Mouse (Mus musculus): Measurements from ENCODE around the gene Stk25. TPM values are rescaled to one million over a fixed set of nuclear protein-coding genes. Genes with fewer than 3 reads are reported as not detected.

Stk25 gene
- polyA plus RNA-seq, 1 experiment = 66.3 TPM

DNA sequence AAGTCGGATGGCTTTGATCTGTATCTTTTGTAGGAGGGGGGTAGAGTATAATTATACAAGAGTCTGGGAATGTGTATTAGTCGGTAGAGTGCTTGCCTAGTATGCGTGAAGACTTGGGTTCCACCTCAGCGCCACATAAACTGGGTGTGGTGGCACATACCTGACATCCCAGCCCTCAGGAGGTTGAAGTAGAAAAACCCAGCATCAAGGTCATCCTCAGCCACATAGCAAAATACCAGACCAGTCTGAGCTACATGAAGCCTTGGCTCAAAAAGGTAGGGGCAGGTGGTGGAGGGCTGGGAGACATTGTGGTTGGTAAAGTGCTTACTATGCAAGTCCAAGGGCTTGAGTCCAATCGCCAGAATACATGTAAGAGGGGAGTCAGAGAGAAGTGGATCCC lies 14.2 kb upstream of the Stk25 start:
- Histone ChIP-seq H3K4me1 (ENCODE audit: control insufficient read depth, insufficient read depth, low read length) (peaks cover 4% of the 10 kb centered on the region; the same call in 1 of the 2 replicates), H3K27ac (ENCODE audit: insufficient read depth, low read depth, low read length) (no peak overlapping the region), H3K4me3 (ENCODE audit: insufficient read depth, low read length) (no peak overlapping the region)
- TF ChIP-seq POLR2A (IDR thresholded peaks at IDR 0.05; ENCODE audit: borderline replicate concordance, low read depth, low read length) (no peak), CTCF (IDR thresholded peaks at IDR 0.05; ENCODE audit: low read depth, low read length) (no peak)

DNA sequence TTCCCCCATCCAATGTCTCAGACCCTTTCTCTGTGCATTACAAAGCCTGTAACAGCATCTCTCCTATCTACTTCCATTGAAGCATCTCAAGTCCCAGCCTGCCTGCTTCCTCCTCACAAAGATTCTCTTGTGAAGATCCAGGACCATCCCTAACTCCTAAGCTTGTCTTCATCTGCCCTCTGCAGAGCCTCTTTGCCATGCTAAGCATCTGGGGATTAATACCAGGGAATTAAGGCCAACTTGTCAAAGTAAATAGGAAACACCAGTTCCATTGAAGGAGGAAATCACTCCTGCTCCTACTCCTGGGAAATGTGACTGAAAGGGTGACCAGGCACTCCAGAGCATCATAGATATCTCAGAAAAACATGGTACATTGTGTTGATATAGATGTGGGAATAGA lies 11.5 kb upstream of the Stk25 start:
- Histone ChIP-seq H3K4me1 (ENCODE audit: control insufficient read depth, insufficient read depth, low read length) (peaks cover 4% of the 10 kb centered on the region; the same call in 1 of the 2 replicates), H3K4me3 (ENCODE audit: insufficient read depth, low read length) (no peak overlapping the region), H3K27ac (ENCODE audit: insufficient read depth, low read depth, low read length) (no peak overlapping the region)
- no peak for TF ChIP-seq CTCF (IDR thresholded peaks at IDR 0.05; ENCODE audit: low read depth, low read length)
- no peak for TF ChIP-seq POLR2A (IDR thresholded peaks at IDR 0.05; ENCODE audit: borderline replicate concordance, low read depth, low read length)

DNA sequence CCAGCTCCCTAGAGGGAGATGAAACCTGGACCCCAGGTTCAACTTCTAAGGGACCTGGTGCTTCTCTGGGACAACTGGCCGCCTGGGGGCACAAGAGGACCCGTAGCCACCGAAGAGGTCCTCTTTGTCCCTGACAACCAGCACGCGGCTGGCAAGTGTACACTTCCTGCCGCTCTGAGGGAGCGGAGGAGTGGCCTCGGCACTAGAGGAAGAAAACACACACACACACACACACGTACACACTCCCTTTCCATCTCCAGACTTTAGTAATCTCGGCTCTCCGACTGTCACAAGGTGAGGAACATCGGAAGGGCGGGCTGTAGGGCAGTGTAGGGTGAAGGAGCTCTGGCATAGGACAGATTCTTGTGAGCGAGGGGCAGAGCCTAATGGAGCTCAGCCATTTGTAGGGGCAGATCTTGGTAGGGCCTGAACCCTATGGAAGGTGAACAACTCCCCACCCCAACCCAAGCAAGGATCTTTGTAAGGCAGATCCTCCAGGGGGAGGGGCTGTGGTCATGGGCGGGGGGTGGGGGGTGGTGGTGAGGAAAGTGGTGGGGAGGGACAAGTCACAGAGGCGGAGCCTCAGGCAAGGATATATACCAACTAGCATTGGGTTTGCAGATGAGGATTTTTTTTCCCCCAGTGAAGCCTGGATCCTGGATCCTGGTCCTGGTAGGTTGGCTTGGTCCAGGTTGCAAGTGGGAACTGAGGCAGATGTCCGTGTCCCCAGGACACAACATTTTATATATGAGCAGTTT lies 10.5 kb upstream of the Stk25 start:
- Histone ChIP-seq H3K27ac (ENCODE audit: insufficient read depth, low read depth, low read length) (no peak overlapping the region), H3K4me3 (ENCODE audit: insufficient read depth, low read length) (peak overlapping the region; percentile 38), H3K4me1 (ENCODE audit: control insufficient read depth, insufficient read depth, low read length) (peaks cover 4% of the 10 kb centered on the region; the same call in 1 of the 2 replicates)
- TF ChIP-seq POLR2A (IDR thresholded peaks at IDR 0.05; ENCODE audit: borderline replicate concordance, low read depth, low read length) = no peak
- TF ChIP-seq CTCF (IDR thresholded peaks at IDR 0.05; ENCODE audit: low read depth, low read length) = peak; percentile 13; the same call in 1 of the 2 replicates

DNA sequence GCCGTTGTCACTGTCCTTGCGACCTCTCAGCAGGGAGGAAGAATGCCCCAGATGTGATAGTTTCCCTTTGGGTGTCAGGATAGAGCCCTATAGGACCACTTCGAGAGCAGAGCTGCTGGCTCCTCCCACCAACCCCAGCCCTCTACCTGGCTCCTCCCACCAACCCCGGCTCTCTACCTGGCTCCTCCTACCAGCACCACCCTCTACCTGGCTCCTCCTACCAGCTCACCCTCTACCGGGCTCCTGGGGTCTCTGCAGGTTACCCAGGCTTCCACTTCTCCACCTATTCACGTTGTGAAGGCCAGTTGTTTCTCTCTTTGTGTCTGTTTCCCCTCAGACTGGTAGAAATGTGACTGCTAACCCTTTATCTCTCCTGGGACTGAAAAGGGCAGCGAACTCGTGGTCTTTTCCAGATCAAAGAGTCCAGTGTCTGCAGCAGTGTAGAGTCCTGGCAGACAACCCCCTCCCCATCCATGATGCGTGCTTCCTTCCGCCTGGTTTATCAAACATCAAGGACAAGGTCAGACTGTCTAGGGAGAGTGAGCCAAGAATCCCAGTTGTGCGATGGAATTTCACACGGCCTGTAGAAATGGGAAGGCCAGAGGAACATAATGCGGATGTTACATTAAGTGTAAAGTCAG lies 9.4 kb upstream of the Stk25 start:
- Histone ChIP-seq H3K4me3 (ENCODE audit: insufficient read depth, low read length) (no peak overlapping the region), H3K4me1 (ENCODE audit: control insufficient read depth, insufficient read depth, low read length) (peaks cover 4% of the 10 kb centered on the region; the same call in 1 of the 2 replicates), H3K27ac (ENCODE audit: insufficient read depth, low read depth, low read length) (no peak overlapping the region)
- TF ChIP-seq POLR2A (IDR thresholded peaks at IDR 0.05; ENCODE audit: borderline replicate concordance, low read depth, low read length) = no peak
- TF ChIP-seq CTCF (IDR thresholded peaks at IDR 0.05; ENCODE audit: low read depth, low read length) = no peak

DNA sequence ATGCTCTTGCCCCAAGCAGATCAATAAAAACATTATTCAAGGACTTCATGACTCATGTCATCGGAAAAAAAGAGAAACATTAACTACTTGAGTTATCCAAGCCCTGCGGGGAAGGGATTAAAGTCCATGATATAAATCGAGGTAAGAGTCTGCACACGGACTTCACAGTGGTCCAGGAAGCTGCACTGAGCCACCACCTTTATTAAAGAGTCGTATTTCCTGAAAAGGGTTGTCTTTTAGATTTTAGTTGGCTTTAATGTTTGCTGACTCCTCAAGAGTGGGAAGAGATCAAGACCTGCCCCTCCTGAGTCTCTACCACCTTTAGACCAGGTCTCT lies 1.5 kb downstream of the Stk25 start:
- TF ChIP-seq POLR2A (IDR thresholded peaks at IDR 0.05; ENCODE audit: borderline replicate concordance, low read depth, low read length) (no peak), CTCF (IDR thresholded peaks at IDR 0.05; ENCODE audit: low read depth, low read length) (no peak)
- peaks cover 12% of the 10 kb centered on the region for H3K4me1 ChIP-seq (ENCODE audit: control insufficient read depth, insufficient read depth, low read length)
- no peak overlapping the region for H3K4me3 ChIP-seq (ENCODE audit: insufficient read depth, low read length)
- H3K27ac ChIP-seq (ENCODE audit: insufficient read depth, low read depth, low read length) = no peak overlapping the region

DNA sequence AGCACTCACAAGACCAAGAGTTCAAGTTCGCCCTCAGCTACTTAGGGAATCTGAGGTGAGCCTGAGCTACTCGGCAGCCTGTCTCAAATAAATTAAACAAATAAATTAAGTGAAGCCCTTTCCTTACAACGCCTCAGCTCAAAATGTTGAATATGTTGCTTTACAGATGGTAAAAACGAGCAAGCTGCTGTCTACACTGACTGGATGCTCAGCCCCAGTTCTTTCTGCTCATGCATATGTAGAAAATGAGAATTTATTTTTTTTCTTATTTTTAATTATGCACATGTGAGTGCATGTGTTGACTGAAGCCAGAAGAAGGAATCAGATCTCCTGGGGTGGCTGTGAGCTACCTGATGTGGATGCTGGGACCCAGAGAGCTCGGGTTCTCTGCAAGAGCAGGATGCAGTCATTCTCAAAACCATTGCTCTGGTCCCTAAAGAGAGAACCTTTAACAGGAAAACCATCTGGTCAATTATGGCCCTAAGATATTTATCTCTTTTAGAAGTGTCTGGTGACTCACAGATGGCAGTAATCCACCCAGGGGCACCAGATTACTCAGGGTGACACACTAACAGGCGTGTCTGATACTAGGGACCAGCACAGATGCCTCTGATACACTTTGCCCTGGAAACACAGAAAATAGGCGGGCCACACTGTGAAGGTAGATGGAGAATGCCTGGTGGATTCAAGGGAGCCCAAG lies 2.0 kb downstream of the Stk25 start:
- H3K27ac ChIP-seq (ENCODE audit: insufficient read depth, low read depth, low read length) = no peak overlapping the region
- no peak overlapping the region for H3K4me3 ChIP-seq (ENCODE audit: insufficient read depth, low read length)
- H3K4me1 ChIP-seq (ENCODE audit: control insufficient read depth, insufficient read depth, low read length) = peaks cover 12% of the 10 kb centered on the region
- no peak for TF ChIP-seq POLR2A (IDR thresholded peaks at IDR 0.05; ENCODE audit: borderline replicate concordance, low read depth, low read length)
- no peak for TF ChIP-seq CTCF (IDR thresholded peaks at IDR 0.05; ENCODE audit: low read depth, low read length)

DNA sequence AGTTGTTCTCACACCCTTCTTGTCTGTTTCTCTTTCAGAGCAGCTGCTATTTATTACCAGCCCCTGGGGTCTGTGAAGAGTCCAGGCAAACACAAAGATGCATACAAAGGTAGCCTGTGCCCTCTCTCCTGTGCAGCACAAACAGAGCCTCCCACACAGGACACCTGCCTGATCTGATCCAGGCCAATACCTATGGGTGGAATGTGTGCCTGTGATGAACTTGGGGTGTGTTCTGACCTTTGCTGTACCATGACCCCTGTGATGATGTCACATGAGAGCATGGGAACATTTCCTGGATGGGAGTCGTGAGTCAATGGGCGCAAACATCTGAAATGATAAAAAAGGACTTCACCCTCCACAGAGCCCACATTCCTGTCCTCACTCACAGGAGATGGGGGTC lies 3.7 kb downstream of the Stk25 start:
- H3K27ac ChIP-seq (ENCODE audit: insufficient read depth, low read depth, low read length) = no peak overlapping the region
- peaks cover 12% of the 10 kb centered on the region for H3K4me1 ChIP-seq (ENCODE audit: control insufficient read depth, insufficient read depth, low read length)
- TF ChIP-seq POLR2A (IDR thresholded peaks at IDR 0.05; ENCODE audit: borderline replicate concordance, low read depth, low read length) = no peak
- TF ChIP-seq CTCF (IDR thresholded peaks at IDR 0.05; ENCODE audit: low read depth, low read length) = no peak
- H3K4me3 ChIP-seq (ENCODE audit: insufficient read depth, low read length) = no peak overlapping the region

DNA sequence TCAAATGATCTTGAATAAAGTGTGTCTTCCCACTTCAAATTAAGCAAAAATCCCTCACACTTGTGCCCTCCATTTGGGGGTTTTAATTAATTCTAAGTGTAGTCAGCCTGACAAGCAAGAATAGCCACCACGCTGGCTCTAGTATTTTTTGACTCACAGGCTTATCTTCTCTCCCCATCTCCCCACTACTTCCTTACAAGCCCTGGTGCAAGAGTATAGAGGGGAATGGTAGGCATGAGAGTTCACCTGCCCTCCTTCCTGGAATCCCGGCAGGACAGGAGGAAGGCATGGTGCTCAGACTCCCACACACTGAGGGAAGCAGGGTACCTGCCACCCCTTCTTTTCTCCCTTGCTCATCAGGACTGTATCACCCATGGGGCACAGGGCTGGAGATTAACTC lies 4.2 kb downstream of the Stk25 start:
- H3K4me1 ChIP-seq (ENCODE audit: control insufficient read depth, insufficient read depth, low read length) = peaks cover 12% of the 10 kb centered on the region
- no peak overlapping the region for H3K4me3 ChIP-seq (ENCODE audit: insufficient read depth, low read length)
- TF ChIP-seq POLR2A (IDR thresholded peaks at IDR 0.05; ENCODE audit: borderline replicate concordance, low read depth, low read length) = no peak
- no peak for TF ChIP-seq CTCF (IDR thresholded peaks at IDR 0.05; ENCODE audit: low read depth, low read length)
- no peak overlapping the region for H3K27ac ChIP-seq (ENCODE audit: insufficient read depth, low read depth, low read length)

DNA sequence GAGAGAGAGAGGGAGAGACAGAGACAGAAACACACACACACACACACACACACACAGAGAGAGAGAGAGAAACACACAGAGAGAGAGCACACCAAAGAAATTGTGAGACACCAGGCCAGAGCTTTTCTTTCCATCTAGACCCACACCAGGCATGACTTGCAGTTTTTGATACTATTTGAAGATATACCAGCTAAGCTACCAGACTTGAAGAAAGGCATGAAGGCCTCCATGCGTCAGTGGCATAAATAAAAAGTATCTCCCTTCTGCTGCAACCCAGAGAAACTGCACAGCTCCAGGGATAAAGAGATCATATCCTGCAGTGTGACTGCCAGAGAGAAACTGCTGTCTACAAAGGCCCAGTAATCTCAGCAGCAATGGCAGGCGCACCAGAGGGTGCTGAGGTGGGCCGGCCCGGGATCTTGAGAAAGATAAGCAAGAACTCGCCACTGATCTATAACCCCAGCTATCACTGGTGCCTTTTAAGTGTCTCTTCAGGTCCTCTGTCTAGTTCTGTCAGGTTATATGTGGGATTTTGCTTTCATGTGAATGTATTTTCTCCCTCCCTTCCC lies 8.8 kb downstream of the Stk25 start:
- TF ChIP-seq CTCF (IDR thresholded peaks at IDR 0.05; ENCODE audit: low read depth, low read length) (no peak), POLR2A (IDR thresholded peaks at IDR 0.05; ENCODE audit: borderline replicate concordance, low read depth, low read length) (no peak)
- Histone ChIP-seq H3K4me3 (ENCODE audit: insufficient read depth, low read length) (no peak overlapping the region), H3K4me1 (ENCODE audit: control insufficient read depth, insufficient read depth, low read length) (peaks cover 10% of the 10 kb centered on the region)

More for the DNA sequence above, 8.8 kb downstream of the Stk25 start:
- no peak overlapping the region for H3K27ac ChIP-seq (ENCODE audit: insufficient read depth, low read depth, low read length)
